Mouse (Mus musculus) neural tube, embryonic 12.5 days (tissue): ENCODE results near the gene Usf1. TPM values are rescaled to one million over a fixed set of nuclear protein-coding genes. Genes with fewer than 3 reads are reported as not detected.

Source experiments
- ATAC-seq: fragments of 200-750 bp; cut with Nextera tagmentation; 2 replicates; pipeline ENCODE4 v1.8.0; 2017; ENCODE audit warnings: low read depth, mild to moderate bottlenecking, moderate TSS enrichment, moderate library complexity; ENCODE audit not compliant: low FRiP score
- H3K27ac ChIP-seq: fragments of 300-500 bp; sonication (generic); 2 replicates; pipeline ENCODE4 v1.5.1; 2016
- H3K27me3 ChIP-seq: fragments of 300-500 bp; sonication (generic); replicated peaks from 2 replicates; pipeline ENCODE4 v1.6.1; 2016; ENCODE audit warnings: mild to moderate bottlenecking
- H3K36me3 ChIP-seq: fragments of 300-500 bp; sonication (generic); 2 replicates; pipeline ENCODE4 v1.6.1; 2016; ENCODE audit warnings: mild to moderate bottlenecking
- H3K4me1 ChIP-seq: fragments of 300-500 bp; sonication (generic); 2 replicates; pipeline ENCODE4 v1.6.1; 2016
- H3K4me2 ChIP-seq: fragments of 300-500 bp; sonication (generic); replicated peaks from 2 replicates; pipeline ENCODE4 v1.6.1; 2016; ENCODE audit warnings: mild to moderate bottlenecking
- H3K4me3 ChIP-seq: fragments of 300-500 bp; sonication (generic); 2 replicates; pipeline ENCODE4 v1.5.1; 2016
- H3K9ac ChIP-seq: fragments of 300-500 bp; sonication (generic); 2 replicates; pipeline ENCODE4 v1.6.1; 2016; ENCODE audit warnings: mild to moderate bottlenecking
- H3K9me3 ChIP-seq: fragments of 300-500 bp; sonication (generic); 2 replicates; pipeline ENCODE4 v1.6.1; 2016; ENCODE audit warnings: mild to moderate bottlenecking
- WGBS: fragments of 180-500 bp; shearing (Covaris S2); methylation state at CpG from one replicate; pipeline ENCODE4 v1.1.7; 2016; 5-methylcytosine and 5-hydroxymethylcytosine counted together
- polyA plus RNA-seq: library from polyadenylated mRNA; unstranded; fragments of >200 nt; fragmentation: Nextera tagmentation; extraction: Ambion mirVana; gene quantifications from 2 replicates; pipeline ENCODE4 v1.2.1, GENCODE M21; 2016

The Usf1 gene
- polyA plus RNA-seq, 1 experiment from 2014 or later = 178 TPM

GRCm38 (mm10) chr1:171388376-171389102 is 22.6 kb upstream of the Usf1 start, which contains the start of gene Arhgap30:
Gene Arhgap30 (plus strand): TSS chr1:171388954.
- Histone ChIP-seq H3K36me3 (no peaks in the 10 kb centered on the region), H3K27ac (no peak within 1 kb of the TSS), H3K4me2 (no peak within 1 kb of the TSS), H3K9me3 (no peaks in the 10 kb centered on the region), H3K9ac (no peak within 1 kb of the TSS), H3K4me3 (no peak within 1 kb of the TSS), H3K4me1 (no peaks in the 10 kb centered on the region), H3K27me3 (no peaks in the 10 kb centered on the region)
- WGBS = 84% methylated on average over 15 of the region's 15 CpGs
- no peak for ATAC-seq

- Histone ChIP-seq H3K9ac (no peak overlapping the region), H3K4me1 (no peaks in the 10 kb centered on the region), H3K4me3 (no peak overlapping the region), H3K9me3 (no peaks in the 10 kb centered on the region), H3K4me2 (no peak overlapping the region), H3K27me3 (no peaks in the 10 kb centered on the region), H3K27ac (no peak overlapping the region), H3K36me3 (no peaks in the 10 kb centered on the region)
- WGBS = 79% methylated on average over 4 of the region's 4 CpGs
- no peak for ATAC-seq
These were observed 21.0 kb upstream of the Usf1 start for GRCm38 (mm10) chr1:171390101-171390500.

DNA sequence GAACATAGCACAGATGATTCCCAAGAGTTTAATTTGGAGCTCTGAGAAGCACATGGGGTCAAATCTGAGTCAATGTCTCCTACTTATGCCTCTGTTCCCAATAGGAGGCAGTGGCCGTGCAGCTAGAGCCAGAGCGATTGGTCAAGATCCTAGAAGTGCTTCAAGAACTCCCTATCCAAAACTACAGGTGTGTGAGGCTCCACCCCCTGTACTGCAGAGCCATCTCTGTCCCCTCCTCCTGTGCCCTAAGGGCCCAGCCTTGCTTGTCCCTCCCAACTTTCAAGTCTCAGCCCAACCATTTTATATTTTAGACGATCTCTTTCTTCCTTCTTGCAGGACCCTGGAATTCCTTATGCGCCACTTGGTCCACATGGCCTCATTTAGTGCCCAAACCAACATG is 9.3 kb upstream of the Usf1 start:
- WGBS = 81% methylated on average over 4 of the region's 4 CpGs
- Histone ChIP-seq H3K9me3 (no peaks in the 10 kb centered on the region), H3K36me3 (no peaks in the 10 kb centered on the region), H3K4me2 (no peak overlapping the region), H3K4me3 (no peak overlapping the region), H3K9ac (no peak overlapping the region), H3K27ac (no peak overlapping the region), H3K4me1 (no peaks in the 10 kb centered on the region), H3K27me3 (no peaks in the 10 kb centered on the region)
- ATAC-seq = no peak

- no peak overlapping the region for H3K4me2 ChIP-seq
- H3K36me3 ChIP-seq = no peaks in the 10 kb centered on the region
- H3K4me1 ChIP-seq = no peaks in the 10 kb centered on the region
- no peak overlapping the region for H3K27ac ChIP-seq
- peaks cover 6% of the 10 kb centered on the region for H3K27me3 ChIP-seq
- ATAC-seq = no peak
- H3K9me3 ChIP-seq = no peaks in the 10 kb centered on the region
- H3K4me3 ChIP-seq = no peak overlapping the region
- H3K9ac ChIP-seq = no peak overlapping the region
- WGBS = 86% methylated on average over 9 of the region's 9 CpGs
These were observed 8.1 kb upstream of the Usf1 start for GRCm38 (mm10) chr1:171402991-171403390.

DNA sequence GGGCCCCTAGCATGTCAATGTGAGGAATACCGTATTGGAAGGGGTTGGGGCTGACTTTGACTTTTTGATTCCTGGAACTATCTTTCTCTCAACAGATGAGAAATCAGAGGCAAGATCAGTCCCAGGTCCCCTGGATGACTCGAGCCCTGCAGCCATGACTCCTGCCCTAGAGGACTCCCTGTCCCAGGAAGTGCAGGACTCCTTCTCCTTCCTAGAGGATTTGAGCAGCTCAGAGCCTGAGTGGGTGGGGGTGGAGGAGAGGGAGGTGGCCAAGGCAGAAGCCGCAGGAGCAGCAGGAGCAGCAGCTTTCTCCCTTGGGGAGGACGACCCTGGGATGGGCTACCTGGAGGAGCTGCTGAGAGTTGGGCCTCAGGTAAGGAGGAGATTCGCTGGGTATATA is 3.9 kb upstream of the Usf1 start:
- Histone ChIP-seq H3K9me3 (no peaks in the 10 kb centered on the region), H3K4me3 (no peak overlapping the region), H3K4me2 (no peak overlapping the region), H3K4me1 (no peaks in the 10 kb centered on the region), H3K27ac (no peak overlapping the region), H3K9ac (no peak overlapping the region), H3K36me3 (no peaks in the 10 kb centered on the region), H3K27me3 (peaks cover 14% of the 10 kb centered on the region)
- ATAC-seq = no peak
- WGBS = 81% methylated on average over 5 of the region's 5 CpGs

DNA sequence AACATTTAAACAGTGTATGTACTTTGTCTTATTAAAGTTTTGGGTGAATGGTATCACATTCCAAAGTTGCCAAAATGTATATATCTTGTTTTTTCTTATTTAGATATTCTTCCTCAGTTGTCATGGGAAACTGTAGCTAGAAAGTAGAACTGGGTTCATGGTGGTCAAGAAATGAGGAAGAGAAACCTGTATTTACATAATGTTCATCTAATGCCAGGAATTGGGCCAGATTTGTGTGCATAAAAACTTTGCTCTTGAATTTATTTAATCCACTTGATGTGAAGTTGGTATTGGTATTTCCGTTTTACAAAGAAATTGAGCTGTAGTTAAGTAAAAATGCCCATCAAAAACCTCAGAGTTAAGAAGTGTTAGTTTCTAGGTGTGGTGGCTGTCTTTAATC is 882 bp upstream of the Usf1 start:
- Histone ChIP-seq H3K36me3 (peaks cover 11% of the 10 kb centered on the region), H3K9ac (no peak overlapping the region), H3K27me3 (peaks cover 14% of the 10 kb centered on the region), H3K4me3 (no peak overlapping the region), H3K9me3 (no peaks in the 10 kb centered on the region), H3K4me1 (peaks cover 19% of the 10 kb centered on the region), H3K4me2 (no peak overlapping the region), H3K27ac (no peak overlapping the region)
- WGBS = 86% methylated on average over 1 of the region's 1 CpGs
- no peak for ATAC-seq

GRCm38 (mm10) chr1:171411492-171411941 is 404 bp downstream of the Usf1 start:
- peak overlapping the region; percentile 98 for H3K9ac ChIP-seq
- WGBS = 1% methylated on average over 39 of the region's 39 CpGs
- peak; percentile 73 for ATAC-seq
- peaks cover 14% of the 10 kb centered on the region for H3K27me3 ChIP-seq
- peaks cover 19% of the 10 kb centered on the region for H3K4me1 ChIP-seq
- peak overlapping the region; percentile 77 for H3K27ac ChIP-seq
- no peaks in the 10 kb centered on the region for H3K9me3 ChIP-seq
- H3K4me2 ChIP-seq = peak overlapping the region; percentile 57
- H3K4me3 ChIP-seq = peak overlapping the region; percentile 98
- H3K36me3 ChIP-seq = peaks cover 24% of the 10 kb centered on the region

DNA sequence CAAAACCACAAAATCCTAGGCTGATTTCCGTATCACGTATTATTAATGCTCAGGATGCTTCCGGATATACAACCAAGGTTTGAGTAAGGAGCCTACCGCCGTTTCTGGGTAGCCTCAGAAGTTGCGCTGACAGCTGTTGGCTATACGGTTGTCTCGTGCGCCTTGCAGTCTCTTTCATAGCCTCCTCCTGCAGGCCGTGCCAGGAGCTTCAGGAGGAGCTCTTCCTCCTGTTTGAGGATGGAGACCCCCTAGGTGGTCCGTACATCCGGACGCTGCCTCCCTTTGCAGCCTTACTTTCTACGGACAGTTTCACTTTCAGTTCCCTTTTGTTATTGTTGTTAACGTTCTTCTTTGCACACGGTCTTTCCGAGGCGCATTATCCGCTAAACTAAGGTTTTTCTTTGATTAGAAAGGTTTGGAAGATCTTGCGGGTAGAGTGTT is 908 bp downstream of the Usf1 start:
- peaks cover 19% of the 10 kb centered on the region for H3K4me1 ChIP-seq
- H3K9ac ChIP-seq = peak overlapping the region; percentile 98
- H3K4me2 ChIP-seq = peak overlapping the region; percentile 57
- peaks cover 14% of the 10 kb centered on the region for H3K27me3 ChIP-seq
- ATAC-seq = peak; percentile 73
- H3K27ac ChIP-seq = peak overlapping the region; percentile 77
- 2% methylated on average over 20 of the region's 20 CpGs for WGBS
- H3K9me3 ChIP-seq = no peaks in the 10 kb centered on the region
- peaks cover 29% of the 10 kb centered on the region for H3K36me3 ChIP-seq
- peak overlapping the region; percentile 98 for H3K4me3 ChIP-seq

GRCm38 (mm10) chr1:171412446-171412845 is 1.3 kb downstream of the Usf1 start:
- ATAC-seq = peak; percentile 18
- H3K27me3 ChIP-seq = peaks cover 11% of the 10 kb centered on the region
- H3K9me3 ChIP-seq = no peaks in the 10 kb centered on the region
- H3K4me3 ChIP-seq = peak overlapping the region; percentile 98
- H3K27ac ChIP-seq = peak overlapping the region; percentile 77
- 27% methylated on average over 3 of the region's 3 CpGs for WGBS
- H3K9ac ChIP-seq = peak overlapping the region; percentile 98
- H3K36me3 ChIP-seq = peaks cover 33% of the 10 kb centered on the region
- H3K4me2 ChIP-seq = peak overlapping the region; percentile 57
- H3K4me1 ChIP-seq = peaks cover 19% of the 10 kb centered on the region

DNA sequence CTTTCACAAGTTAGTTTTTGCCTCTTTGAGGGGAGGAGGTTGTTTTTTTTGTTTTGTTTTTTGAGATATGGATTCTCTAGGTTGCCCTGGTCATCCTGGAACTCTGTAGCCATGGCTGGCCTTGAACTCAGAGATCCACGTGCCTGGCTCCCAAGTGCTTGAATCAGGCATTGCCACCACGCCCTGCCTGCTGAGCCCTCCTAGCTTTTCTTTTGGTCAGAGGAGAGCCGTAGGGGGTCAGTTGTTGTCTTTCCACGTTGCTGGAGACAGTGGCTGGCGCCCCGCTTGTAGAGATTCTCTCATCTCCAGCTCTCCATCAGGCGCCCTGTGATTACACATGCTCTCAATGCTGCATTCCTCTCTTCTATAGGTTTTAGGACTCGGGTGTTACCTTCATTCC is 2.5 kb downstream of the Usf1 start:
- no peak for ATAC-seq
- Histone ChIP-seq H3K9me3 (no peaks in the 10 kb centered on the region), H3K4me3 (no peak overlapping the region), H3K27ac (no peak overlapping the region), H3K4me1 (peaks cover 19% of the 10 kb centered on the region), H3K27me3 (peaks cover 7% of the 10 kb centered on the region; the same call in 1 of the 2 replicates), H3K9ac (no peak overlapping the region), H3K4me2 (peak overlapping the region; percentile 57), H3K36me3 (peaks cover 42% of the 10 kb centered on the region)
- WGBS = 80% methylated on average over 8 of the region's 8 CpGs

- Histone ChIP-seq H3K9me3 (no peaks in the 10 kb centered on the region), H3K27me3 (no peaks in the 10 kb centered on the region), H3K4me3 (no peak within 1 kb of the TSS), H3K9ac (no peak within 1 kb of the TSS), H3K36me3 (peaks cover 69% of the 10 kb centered on the region), H3K27ac (no peak within 1 kb of the TSS), H3K4me1 (peaks cover 6% of the 10 kb centered on the region), H3K4me2 (no peak within 1 kb of the TSS)
- 92% methylated on average over 5 of the region's 5 CpGs for WGBS
- ATAC-seq = no peak
These were observed 7.5 kb downstream of the Usf1 start, which contains the start of gene Tstd1 for GRCm38 (mm10) chr1:171418660-171419059. Gene Tstd1 (plus strand): TSS chr1:171418872.

DNA sequence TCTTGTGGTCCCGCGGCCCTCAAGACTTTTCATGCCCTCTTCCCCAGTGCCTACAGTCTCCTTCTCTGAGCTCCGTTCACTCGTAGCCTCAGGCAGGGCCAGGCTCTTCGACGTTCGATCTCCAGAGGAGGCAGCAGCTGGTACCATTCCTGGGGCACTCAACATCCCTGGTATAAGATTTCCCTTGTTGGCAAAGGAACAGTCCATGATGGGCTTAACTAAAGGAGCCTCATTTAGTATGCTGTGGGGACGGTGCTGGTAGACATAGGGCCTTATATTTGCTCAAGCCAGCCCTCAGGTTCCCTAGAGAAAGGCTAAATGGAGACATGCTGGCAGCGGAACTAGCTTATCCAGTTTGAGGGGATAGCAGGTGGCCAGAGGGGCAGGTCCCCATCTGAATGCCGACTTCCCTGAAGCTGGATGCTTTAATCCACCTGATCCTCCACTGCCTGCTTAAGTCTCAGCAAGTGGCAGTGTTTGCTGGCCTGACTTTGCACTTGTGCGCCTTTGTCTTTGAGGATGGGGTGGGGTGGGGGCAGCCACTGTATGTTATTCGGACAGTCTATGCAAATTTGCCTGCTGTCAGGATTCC is 8.3 kb downstream of the Usf1 start:
- Histone ChIP-seq H3K4me1 (no peaks in the 10 kb centered on the region), H3K9me3 (no peaks in the 10 kb centered on the region), H3K9ac (no peak overlapping the region), H3K4me3 (no peak overlapping the region), H3K27me3 (no peaks in the 10 kb centered on the region), H3K27ac (no peak overlapping the region), H3K4me2 (no peak overlapping the region), H3K36me3 (peaks cover 64% of the 10 kb centered on the region)
- peak; percentile 39 for ATAC-seq
- 59% methylated on average over 12 of the region's 12 CpGs for WGBS
